Mouse (Mus musculus) lung, postnatal 25 days (tissue): Measurements from ENCODE around the gene Camsap2.

Source experiments
- DNase-seq: peaks from one replicate; pipeline ENCODE4 v3.0.0; 2022; ENCODE audit warnings: low spot score

Gene Camsap2

GRCm38 (mm10) chr1:136345454-136346372, at the start of gene Camsap2:
TSS of gene Camsap2 (minus strand) at chr1:136346104.
- DNase-seq: peak; percentile 94

GRCm38 (mm10) chr1:136395073-136395472, 49.2 kb upstream of the Camsap2 start:
- no peak for DNase-seq

- no peak for DNase-seq
These were observed 48.6 kb upstream of the Camsap2 start for GRCm38 (mm10) chr1:136394506-136394905.

GRCm38 (mm10) chr1:136386914-136387313, 41.0 kb upstream of the Camsap2 start:
- DNase-seq: no peak

DNA sequence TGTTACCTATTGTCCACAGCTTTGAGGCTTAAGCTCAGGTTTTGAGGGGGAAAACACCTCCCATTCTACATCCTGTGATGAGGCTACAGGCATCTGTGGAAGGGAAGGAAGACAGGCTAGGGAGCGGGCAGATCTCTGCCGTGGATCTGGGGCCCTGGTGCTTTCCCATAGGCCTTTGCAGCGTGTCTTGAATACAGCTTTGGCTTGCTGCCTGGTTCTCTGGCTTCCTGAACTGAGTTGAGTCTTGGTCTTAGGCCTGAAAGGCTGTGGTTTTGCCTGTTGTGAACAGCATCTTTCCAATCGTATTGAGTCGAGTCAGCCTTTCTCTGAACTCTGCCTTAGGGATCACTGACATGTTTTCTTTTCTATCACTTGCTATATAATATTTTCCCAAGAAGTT, 35.7 kb upstream of the Camsap2 start:
- peak; percentile 8 for DNase-seq

DNA sequence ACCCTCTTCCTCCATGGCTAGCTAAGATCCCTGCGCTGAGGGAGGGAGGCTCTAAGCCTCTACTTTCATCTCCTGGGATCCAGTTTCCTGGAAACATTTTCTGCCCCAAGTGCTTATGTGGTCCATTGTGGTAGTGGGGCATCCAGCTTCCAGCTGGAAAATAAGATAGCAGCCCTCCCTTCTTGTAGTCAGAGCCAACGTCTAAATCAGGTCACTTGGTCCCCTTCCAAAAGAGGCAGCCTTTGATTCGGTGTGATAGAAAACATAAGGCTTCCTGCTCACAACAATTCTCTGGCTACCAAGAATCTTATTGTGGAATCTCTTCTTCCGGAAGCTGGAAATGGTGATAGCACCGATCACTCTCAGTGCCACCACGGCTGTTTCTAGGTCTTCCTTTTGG, 35.3 kb upstream of the Camsap2 start:
- DNase-seq: peak; percentile 22

DNA sequence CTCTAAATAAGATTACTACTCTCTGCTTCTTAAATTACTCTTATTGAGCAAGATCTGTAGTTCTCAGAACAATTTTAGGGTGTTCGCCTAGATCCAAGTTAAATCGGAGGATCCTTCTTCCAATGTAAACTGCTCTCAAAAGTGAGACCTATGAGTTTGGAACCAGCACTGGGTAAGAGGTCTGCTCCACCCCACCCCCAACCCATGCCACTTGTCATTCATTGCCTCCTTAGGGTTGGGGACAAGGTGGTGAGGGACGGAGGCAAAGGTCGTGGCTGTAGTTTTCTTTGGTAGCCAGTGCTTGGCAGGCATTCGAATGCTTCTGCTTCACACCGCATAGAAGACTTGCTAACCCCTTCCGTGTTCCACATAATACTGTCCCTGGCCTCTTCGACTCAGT, 34.7 kb upstream of the Camsap2 start:
- DNase-seq: no peak

DNA sequence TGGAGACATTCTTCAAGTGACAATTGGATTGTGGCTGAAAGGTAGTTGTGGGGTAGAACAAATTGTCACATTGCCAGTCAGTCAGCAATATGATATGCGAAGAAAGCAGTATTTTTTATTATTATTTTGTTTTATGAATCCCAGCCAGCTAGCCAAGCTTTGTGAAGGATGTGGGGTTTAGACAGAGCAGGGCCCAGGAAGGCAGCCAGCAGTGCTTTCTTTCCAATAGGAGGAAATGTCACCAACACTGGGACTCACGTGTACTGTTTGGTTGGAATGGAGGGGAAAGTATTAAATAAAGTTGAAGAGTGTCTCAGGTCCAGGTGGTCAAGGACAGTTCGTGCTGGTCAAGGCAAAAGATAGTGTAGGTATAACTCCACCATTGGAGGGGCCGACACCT, 34.3 kb upstream of the Camsap2 start:
- no peak for DNase-seq

DNA sequence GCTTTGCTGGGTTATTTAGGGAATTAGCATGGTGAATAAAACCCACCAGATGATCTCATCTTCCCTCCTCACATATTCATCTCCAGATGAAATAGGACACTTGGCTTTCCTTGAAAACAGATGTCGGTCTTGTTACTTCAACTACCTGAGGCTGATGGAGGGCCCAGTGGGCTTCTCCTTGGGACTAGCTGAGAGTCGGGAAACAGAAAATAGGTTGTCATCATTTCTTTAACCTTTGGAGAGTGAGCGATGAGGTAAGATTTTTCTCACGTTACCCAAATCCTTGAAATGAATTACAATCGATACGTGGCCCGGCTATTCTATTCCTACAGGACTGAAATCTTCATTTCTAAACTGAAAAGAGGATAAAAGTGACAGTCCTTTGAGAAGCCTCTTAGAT, 33.4 kb upstream of the Camsap2 start:
- DNase-seq: no peak

DNA sequence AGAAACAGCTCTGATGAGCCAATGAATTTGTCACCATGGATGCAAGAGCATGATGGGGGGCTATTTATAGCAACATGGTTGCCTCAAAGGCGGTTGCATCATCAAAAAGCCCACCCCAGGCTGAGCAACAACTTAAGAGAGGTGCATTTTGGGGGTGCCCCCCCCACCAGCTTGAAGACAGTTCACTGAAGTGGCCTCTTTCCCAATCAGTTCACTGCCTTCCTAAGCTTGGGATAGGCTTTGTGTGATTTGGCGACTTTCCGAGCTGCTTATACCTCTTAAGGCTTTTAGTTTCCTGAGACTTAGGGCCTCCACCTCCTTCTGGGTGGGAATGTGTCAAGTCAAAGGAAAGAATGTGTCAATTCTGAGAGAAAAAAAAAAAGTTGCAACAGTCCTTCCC, 20.1 kb upstream of the Camsap2 start:
- DNase-seq: peak; percentile 77

DNA sequence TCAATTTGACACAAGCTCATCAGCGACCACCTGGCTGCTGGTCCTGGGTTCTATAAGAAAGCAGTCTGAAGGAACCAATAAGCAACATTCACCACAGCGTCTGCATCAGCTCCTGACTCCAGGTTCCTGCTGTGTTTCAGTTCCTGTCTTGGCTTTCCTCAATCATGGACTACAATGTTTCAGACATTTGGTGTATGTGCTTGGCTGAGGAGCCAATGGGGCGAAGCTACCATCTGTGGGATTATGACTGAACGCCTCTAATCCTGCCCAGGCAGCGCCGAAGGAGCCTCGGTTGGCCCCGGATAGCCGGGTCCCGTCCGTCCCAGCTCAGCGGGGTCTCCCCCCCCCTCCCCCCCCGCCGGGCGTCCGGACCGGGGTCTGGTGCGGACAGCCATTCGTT, 18.8 kb upstream of the Camsap2 start:
- DNase-seq: peak; percentile 61

GRCm38 (mm10) chr1:136363035-136363434, 17.1 kb upstream of the Camsap2 start:
- DNase-seq: no peak

DNA sequence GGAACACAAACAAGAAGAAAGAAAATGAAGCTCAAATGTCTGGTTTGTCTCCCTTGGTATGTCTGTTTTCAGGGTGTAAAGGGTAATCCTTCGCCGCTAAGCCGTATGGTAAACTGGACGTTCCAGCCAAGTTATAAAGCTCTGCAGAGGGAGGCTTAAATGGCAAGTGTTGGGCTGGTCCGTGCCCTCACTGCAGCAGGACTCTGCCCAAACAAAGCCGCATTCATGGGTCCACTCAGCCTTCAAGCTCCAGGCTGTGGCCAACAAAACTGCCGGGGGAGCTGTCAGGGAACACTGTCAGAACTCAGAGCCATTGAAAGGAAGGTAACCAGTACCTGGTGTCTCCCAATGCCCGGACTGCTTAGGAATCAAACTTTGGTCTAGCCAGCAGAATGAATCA, 16.7 kb upstream of the Camsap2 start:
- DNase-seq: no peak

- DNase-seq: no peak
These were observed 15.5 kb upstream of the Camsap2 start for GRCm38 (mm10) chr1:136361373-136361772.

- no peak for DNase-seq
These were observed 15.0 kb upstream of the Camsap2 start for GRCm38 (mm10) chr1:136360909-136361308.

DNA sequence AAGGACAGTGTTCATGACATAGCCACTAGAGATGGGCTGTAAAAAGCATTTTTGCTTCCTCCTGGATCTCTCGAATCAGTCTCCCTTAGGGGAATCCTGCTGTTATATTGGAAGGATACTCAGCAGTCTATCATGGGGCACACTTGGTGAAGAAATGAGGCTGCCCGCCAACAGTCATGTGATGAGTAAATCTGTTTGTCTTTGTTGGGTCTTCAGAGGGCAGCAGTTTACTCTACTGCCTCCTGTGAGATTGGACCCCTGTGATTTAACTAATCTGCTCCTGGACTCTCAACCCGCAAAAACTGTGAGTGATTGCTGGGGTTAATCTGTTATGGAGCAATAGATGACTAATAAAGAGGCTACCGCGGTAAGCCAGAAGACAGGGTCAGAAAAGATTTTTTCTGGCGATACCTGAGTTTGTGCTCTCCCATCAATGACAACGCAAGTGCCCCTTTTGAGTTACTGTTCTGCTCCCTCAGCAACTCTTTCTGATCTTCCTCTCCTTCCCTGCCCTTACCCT, 13.0 kb upstream of the Camsap2 start:
- DNase-seq: no peak

DNA sequence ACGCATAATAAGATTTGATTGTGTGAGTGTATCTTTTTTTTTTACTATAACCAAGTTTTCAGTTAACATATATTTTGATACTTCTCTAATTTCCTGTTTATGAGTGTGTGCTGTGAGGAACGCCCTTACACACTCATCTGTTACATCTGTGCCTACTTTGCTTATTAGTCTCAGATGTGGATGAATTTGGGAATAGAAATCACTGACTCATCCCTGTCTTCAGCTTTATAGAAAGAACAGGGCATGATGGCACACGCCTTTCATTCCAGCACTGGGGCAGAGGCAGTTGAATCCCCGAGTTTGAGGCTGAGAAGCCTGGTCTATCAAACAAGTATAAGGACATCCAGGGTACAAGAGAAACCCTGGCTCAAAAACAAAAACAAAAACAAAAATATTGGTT, 9.7 kb upstream of the Camsap2 start:
- DNase-seq: no peak

DNA sequence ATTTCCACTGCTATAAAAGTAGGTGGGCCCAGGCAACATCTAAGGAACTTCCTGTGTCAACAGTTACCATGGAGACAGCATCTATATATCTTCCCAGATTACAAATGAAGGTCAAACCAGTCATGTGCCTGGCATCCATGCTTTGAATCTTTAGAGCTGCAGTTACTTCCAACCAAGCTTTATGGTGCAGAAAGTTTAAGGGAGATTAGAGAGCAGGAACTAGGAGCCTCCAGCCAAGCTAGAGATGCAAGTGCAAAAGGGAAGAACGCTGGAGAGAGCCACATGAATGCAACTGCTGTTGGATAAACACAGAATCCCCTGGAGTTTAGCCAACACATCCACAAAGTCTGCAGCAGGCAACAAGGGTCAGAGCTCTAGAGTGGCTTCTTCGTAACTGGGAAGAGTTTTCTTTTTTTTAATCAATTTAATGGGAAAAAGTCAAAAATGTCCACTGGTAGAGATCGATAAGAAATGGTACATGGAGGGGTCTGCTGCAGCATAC, 4.8 kb upstream of the Camsap2 start:
- no peak for DNase-seq

- no peak for DNase-seq
These were observed 2.2 kb upstream of the Camsap2 start for GRCm38 (mm10) chr1:136348137-136348536.

GRCm38 (mm10) chr1:136347140-136347539, 1.2 kb upstream of the Camsap2 start:
- no peak for DNase-seq

- DNase-seq: no peak
These were observed 600 bp upstream of the Camsap2 start for GRCm38 (mm10) chr1:136346373-136347035.

GRCm38 (mm10) chr1:136344768-136345453, 993 bp downstream of the Camsap2 start:
- DNase-seq: no peak
